Mouse (Mus musculus): ENCODE results near the gene Kif19a. TPM values are rescaled to one million over a fixed set of nuclear protein-coding genes. Genes with fewer than 3 reads are reported as not detected.

The Kif19a gene
- polyA plus RNA-seq, 1 experiment = 19.3 TPM

DNA sequence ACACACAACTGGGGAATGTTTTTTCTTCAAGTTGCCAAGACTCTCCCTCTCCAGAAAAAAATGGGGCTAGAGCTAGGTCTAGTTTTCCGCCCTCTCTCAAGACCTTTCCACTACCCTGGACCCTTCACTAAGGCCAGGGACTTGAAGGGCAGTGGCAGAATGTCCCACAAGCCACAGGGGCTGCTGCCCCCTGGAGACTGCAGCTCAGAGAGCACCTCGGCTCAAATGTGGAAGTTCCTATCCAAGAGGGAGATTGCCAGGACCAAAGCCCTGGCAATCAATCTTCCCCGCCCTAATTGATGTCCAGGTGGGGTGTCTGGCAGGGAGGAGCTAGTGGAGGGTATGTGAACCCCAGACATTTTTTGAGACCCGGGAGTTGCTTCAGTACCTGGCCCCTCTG, 25.7 kb downstream of the Kif19a start:
- Histone ChIP-seq H3K4me1 (ENCODE audit: control insufficient read depth, insufficient read depth, low read length) (peaks cover 25% of the 10 kb centered on the region), H3K27me3 (ENCODE audit: control insufficient read depth, insufficient read depth, low read length) (no peaks in the 10 kb centered on the region; the same call in 1 of the 2 replicates), H3K36me3 (ENCODE audit: control insufficient read depth, insufficient read depth, low read length) (no peaks in the 10 kb centered on the region), H3K27ac (ENCODE audit: control insufficient read depth, insufficient read depth, low read depth, low read length) (no peak overlapping the region), H3K4me3 (ENCODE audit: control insufficient read depth, low read depth, low read length) (no peak overlapping the region)
- TF ChIP-seq POLR2A (IDR thresholded peaks at IDR 0.05; ENCODE audit: control insufficient read depth, low read depth, low read length) (no peak), CTCF (IDR thresholded peaks at IDR 0.05; ENCODE audit: control insufficient read depth, insufficient read depth, insufficient replicate concordance, low read depth, low read length) (no peak)

DNA sequence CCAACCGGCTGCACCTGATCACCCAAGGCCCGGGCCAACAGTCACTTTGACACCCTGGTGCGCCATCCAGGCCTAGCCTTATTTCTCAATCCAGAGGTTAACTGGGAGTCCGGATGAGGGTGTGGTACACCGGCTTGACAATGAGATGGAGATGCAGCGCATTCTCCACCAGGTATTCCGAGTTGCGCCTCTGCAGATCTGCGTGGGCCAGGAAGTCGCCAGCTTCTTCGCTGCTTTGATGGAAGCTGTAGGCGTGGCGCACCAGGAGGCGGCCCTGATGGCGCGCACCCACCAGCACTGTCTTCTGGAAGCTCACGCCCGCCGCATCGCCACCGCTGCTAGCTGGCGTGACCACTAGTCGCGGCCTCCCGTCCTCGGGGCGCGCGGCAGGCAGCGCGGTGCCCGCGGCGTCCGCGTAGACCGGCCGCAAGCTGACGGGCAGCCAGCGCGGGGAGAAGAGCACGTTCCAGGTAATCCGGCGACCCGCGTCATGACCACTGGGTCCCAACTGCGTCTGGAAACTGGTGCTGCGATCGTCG, 26.2 kb downstream of the Kif19a start:
- Histone ChIP-seq H3K27me3 (ENCODE audit: control insufficient read depth, insufficient read depth, low read length) (no peaks in the 10 kb centered on the region; the same call in 1 of the 2 replicates), H3K4me3 (ENCODE audit: control insufficient read depth, low read depth, low read length) (peak overlapping the region; percentile 10), H3K27ac (ENCODE audit: control insufficient read depth, insufficient read depth, low read depth, low read length) (no peak overlapping the region), H3K4me1 (ENCODE audit: control insufficient read depth, insufficient read depth, low read length) (peaks cover 22% of the 10 kb centered on the region), H3K36me3 (ENCODE audit: control insufficient read depth, insufficient read depth, low read length) (no peaks in the 10 kb centered on the region)
- TF ChIP-seq CTCF (IDR thresholded peaks at IDR 0.05; ENCODE audit: control insufficient read depth, insufficient read depth, insufficient replicate concordance, low read depth, low read length) (no peak), POLR2A (IDR thresholded peaks at IDR 0.05; ENCODE audit: control insufficient read depth, low read depth, low read length) (no peak)

DNA sequence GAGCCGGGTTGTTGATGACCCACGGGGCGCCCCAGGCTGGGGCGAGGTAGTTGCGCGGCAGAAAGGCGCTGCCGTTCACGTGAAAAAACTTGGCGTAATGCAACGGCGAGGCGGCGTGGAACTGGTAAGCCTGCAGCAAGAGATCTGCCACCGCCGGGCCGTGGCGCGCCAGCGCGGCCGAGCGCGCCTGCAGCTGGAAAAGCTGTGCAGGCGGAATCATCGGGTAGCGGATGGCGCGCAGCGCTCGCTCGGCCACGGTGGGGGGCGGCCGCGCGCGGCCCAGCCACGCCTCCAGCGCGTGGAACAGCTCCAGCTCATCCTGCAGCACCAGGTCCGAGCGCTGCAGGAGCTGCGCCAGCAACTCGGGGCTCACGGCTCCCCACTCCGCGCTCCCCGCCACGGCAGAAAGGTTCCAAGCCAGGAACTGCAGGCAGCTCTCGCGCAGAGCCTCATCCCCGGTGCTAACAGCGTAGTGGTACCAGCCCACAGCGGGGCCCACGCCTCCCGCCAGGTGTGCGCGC, 26.8 kb downstream of the Kif19a start:
- TF ChIP-seq CTCF (IDR thresholded peaks at IDR 0.05; ENCODE audit: control insufficient read depth, insufficient read depth, insufficient replicate concordance, low read depth, low read length) (no peak), POLR2A (IDR thresholded peaks at IDR 0.05; ENCODE audit: control insufficient read depth, low read depth, low read length) (no peak)
- peak overlapping the region; percentile 1 for H3K4me3 ChIP-seq (ENCODE audit: control insufficient read depth, low read depth, low read length)
- H3K27ac ChIP-seq (ENCODE audit: control insufficient read depth, insufficient read depth, low read depth, low read length) = no peak overlapping the region
- H3K36me3 ChIP-seq (ENCODE audit: control insufficient read depth, insufficient read depth, low read length) = no peaks in the 10 kb centered on the region
- H3K27me3 ChIP-seq (ENCODE audit: control insufficient read depth, insufficient read depth, low read length) = no peaks in the 10 kb centered on the region; the same call in 1 of the 2 replicates
- H3K4me1 ChIP-seq (ENCODE audit: control insufficient read depth, insufficient read depth, low read length) = peaks cover 21% of the 10 kb centered on the region

DNA sequence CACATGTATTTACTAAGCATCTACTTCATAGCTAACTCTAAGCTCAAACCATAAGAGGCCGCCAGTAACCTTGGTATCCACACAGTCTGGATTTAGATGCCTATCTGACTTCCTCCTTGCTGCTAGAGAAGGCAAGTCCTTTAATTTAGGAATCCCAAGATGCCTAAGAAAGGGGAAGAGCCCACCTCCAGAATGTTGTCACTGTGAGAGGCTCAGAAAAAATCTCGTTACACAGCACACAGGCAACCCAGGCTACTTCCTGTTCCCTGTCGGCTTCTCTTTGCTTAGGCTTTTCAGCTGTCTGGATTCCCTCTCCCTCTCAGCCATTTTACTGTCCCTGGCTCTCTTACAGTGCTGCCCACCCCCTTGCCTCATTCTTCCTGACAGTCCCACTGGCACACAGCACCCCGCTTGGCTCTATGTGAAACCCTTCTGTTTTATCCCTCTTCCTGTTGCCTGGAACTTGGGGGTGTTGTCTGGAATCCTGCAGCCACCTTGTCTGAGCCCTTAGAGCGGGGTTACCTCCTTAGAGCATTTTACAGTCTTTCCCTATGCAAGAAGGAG, 27.8 kb downstream of the Kif19a start:
- Histone ChIP-seq H3K4me1 (ENCODE audit: control insufficient read depth, insufficient read depth, low read length) (peaks cover 21% of the 10 kb centered on the region), H3K4me3 (ENCODE audit: control insufficient read depth, low read depth, low read length) (no peak overlapping the region), H3K36me3 (ENCODE audit: control insufficient read depth, insufficient read depth, low read length) (no peaks in the 10 kb centered on the region), H3K27ac (ENCODE audit: control insufficient read depth, insufficient read depth, low read depth, low read length) (no peak overlapping the region), H3K27me3 (ENCODE audit: control insufficient read depth, insufficient read depth, low read length) (no peaks in the 10 kb centered on the region; the same call in 1 of the 2 replicates)
- TF ChIP-seq CTCF (IDR thresholded peaks at IDR 0.05; ENCODE audit: control insufficient read depth, insufficient read depth, insufficient replicate concordance, low read depth, low read length) (no peak), POLR2A (IDR thresholded peaks at IDR 0.05; ENCODE audit: control insufficient read depth, low read depth, low read length) (no peak)

DNA sequence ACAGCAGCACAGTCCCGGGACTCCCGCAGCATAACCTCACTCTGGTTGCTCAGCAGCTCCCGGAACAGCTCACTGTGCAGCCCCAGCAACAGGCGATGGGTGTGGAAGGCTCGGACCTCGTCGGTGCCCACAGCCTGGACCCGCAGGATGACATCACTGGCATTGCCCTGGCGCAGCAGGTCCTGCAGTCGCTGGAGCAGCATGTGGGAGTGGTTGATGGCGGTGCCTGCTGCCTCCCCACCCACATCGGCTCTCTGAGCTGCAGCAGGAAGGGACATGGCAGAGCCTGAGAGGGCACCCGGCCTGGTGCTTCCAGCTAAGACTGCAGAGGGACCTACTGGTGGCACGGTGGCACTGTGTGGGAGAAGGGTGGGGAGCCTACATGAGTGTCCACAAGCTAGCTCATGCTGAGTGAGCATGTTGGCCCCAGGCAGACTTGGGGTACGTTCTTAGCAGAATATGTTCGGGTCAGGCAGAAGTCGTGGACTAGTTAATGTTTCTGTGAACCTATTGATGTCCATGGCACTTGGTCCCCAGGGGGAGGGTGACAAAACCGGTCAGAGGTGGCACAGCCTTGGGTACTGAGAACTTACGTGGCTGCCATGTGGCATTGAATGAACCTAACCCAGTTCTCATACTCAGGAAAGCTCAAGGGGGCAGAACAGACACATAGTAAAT, 28.8 kb downstream of the Kif19a start:
- Histone ChIP-seq H3K4me3 (ENCODE audit: control insufficient read depth, low read depth, low read length) (no peak overlapping the region), H3K27me3 (ENCODE audit: control insufficient read depth, insufficient read depth, low read length) (no peaks in the 10 kb centered on the region; the same call in 1 of the 2 replicates), H3K36me3 (ENCODE audit: control insufficient read depth, insufficient read depth, low read length) (no peaks in the 10 kb centered on the region), H3K4me1 (ENCODE audit: control insufficient read depth, insufficient read depth, low read length) (peaks cover 21% of the 10 kb centered on the region), H3K27ac (ENCODE audit: control insufficient read depth, insufficient read depth, low read depth, low read length) (no peak overlapping the region)
- TF ChIP-seq POLR2A (IDR thresholded peaks at IDR 0.05; ENCODE audit: control insufficient read depth, low read depth, low read length) = no peak
- TF ChIP-seq CTCF (IDR thresholded peaks at IDR 0.05; ENCODE audit: control insufficient read depth, insufficient read depth, insufficient replicate concordance, low read depth, low read length) = no peak

DNA sequence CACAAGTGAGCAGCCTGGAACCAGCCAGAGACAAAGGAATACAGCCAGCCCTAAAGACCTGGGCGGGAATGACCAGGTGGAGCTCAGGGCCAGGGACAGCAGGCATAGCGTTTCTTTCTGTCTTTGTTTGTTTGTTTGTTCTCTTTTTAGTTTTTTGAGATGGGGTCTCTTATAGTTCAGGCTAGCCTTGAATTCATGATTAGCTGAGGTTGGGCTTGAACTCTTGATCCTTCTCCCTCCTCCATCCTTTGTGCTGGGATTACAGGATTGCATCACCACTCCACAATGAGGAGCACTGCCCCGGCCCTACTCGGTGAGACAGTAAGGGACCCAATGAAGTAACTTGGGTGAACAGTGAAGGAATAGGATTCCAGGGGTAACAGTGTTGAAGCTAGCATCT, 29.5 kb downstream of the Kif19a start:
- H3K4me3 ChIP-seq (ENCODE audit: control insufficient read depth, low read depth, low read length) = no peak overlapping the region
- no peak for TF ChIP-seq CTCF (IDR thresholded peaks at IDR 0.05; ENCODE audit: control insufficient read depth, insufficient read depth, insufficient replicate concordance, low read depth, low read length)
- no peak for TF ChIP-seq POLR2A (IDR thresholded peaks at IDR 0.05; ENCODE audit: control insufficient read depth, low read depth, low read length)
- no peak overlapping the region for H3K27ac ChIP-seq (ENCODE audit: control insufficient read depth, insufficient read depth, low read depth, low read length)
- peaks cover 15% of the 10 kb centered on the region for H3K4me1 ChIP-seq (ENCODE audit: control insufficient read depth, insufficient read depth, low read length)
- no peaks in the 10 kb centered on the region; the same call in 1 of the 2 replicates for H3K27me3 ChIP-seq (ENCODE audit: control insufficient read depth, insufficient read depth, low read length)
- H3K36me3 ChIP-seq (ENCODE audit: control insufficient read depth, insufficient read depth, low read length) = no peaks in the 10 kb centered on the region

DNA sequence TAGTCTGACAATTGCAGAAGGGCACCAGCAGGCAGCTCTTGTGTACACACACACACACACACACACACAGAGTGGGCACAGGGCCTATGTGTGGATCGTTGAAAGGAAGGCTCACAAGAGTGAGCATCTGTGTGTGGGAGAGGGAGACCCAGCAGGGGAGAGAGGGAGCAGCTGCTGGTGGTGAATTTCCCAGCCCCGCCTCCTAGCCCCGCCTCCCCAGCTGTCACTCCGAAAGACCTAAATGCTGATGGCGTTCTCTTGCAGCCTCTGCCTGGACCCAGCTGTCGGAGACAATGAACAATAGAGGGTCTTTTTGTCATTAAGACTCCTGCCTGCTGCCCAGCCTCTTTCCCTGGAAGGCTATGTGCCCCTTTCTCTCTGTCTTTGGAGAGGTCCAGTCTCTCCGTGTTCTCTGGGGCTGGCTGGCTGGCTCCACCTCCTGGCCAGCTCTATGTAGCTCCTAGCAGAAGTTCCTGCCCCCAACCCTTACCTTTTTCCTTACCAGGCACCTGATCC, 30.1 kb downstream of the Kif19a start:
- Histone ChIP-seq H3K27ac (ENCODE audit: control insufficient read depth, insufficient read depth, low read depth, low read length) (no peak overlapping the region), H3K36me3 (ENCODE audit: control insufficient read depth, insufficient read depth, low read length) (no peaks in the 10 kb centered on the region), H3K4me3 (ENCODE audit: control insufficient read depth, low read depth, low read length) (no peak overlapping the region), H3K27me3 (ENCODE audit: control insufficient read depth, insufficient read depth, low read length) (no peaks in the 10 kb centered on the region; the same call in 1 of the 2 replicates), H3K4me1 (ENCODE audit: control insufficient read depth, insufficient read depth, low read length) (peaks cover 14% of the 10 kb centered on the region)
- TF ChIP-seq CTCF (IDR thresholded peaks at IDR 0.05; ENCODE audit: control insufficient read depth, insufficient read depth, insufficient replicate concordance, low read depth, low read length) (peak; percentile 11; the same call in 1 of the 2 replicates), POLR2A (IDR thresholded peaks at IDR 0.05; ENCODE audit: control insufficient read depth, low read depth, low read length) (no peak)

Data from testis, adult 2 months (tissue).